Mouse (Mus musculus) spleen, adult 2 months (tissue): Measurements from ENCODE around the gene Ndufa12.

Experiments
- CTCF ChIP-seq: fragments of 200-500 bp; IDR thresholded peaks from 2 replicates; pipeline ENCODE4 v1.5.1; 2011; ENCODE audit warnings: mild to moderate bottlenecking, inconsistent platforms; ENCODE audit not compliant: insufficient read depth, insufficient read length, insufficient replicate concordance; ENCODE audit errors: extremely low read depth
- POLR2A ChIP-seq: fragments of 200-500 bp; IDR thresholded peaks from 2 replicates; pipeline ENCODE4 v1.6.1; 2011; ENCODE audit warnings: low read depth, low read length, inconsistent platforms

- no peak for TF ChIP-seq CTCF
- no peak for TF ChIP-seq POLR2A
Measured at GRCm38 (mm10) chr10:94172706-94173105, 25.8 kb upstream of the Ndufa12 start.
